Mouse (Mus musculus) lung, postnatal 0 days (tissue): ENCODE measurements around the gene P3h1.

Experiments
- CTCF ChIP-seq: IDR thresholded peaks from 2 replicates; pipeline ENCODE4 v1.5.1; 2016; ENCODE audit warnings: antibody characterized with exemption, mild to moderate bottlenecking
- EP300 ChIP-seq: IDR thresholded peaks from 2 replicates; pipeline ENCODE4 v1.6.1; 2016; ENCODE audit warnings: antibody characterized with exemption, mild to moderate bottlenecking, control low read depth

DNA sequence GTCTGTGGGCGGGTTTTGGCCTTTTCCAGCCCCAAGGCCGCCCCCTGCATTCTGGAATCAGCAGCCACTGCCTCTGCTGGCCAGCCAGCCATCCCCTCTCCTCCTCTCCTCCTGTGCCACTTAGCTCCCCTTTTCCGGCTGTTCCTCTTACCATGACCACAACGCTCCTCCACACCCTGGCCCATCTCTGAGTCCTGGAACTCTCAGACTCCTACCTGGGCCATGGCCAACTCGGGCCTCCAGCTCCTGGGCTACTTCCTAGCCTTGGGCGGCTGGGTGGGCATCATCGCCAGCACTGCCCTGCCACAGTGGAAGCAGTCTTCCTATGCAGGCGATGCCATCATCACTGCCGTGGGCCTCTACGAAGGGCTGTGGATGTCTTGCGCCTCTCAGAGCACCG lies 22.6 kb downstream of the P3h1 start, which contains the start of gene Cldn19:
- TF ChIP-seq CTCF: no peak
- TF ChIP-seq EP300: no peak
